Mouse (Mus musculus): Measurements from ENCODE around the gene Ferd3l.

DNA sequence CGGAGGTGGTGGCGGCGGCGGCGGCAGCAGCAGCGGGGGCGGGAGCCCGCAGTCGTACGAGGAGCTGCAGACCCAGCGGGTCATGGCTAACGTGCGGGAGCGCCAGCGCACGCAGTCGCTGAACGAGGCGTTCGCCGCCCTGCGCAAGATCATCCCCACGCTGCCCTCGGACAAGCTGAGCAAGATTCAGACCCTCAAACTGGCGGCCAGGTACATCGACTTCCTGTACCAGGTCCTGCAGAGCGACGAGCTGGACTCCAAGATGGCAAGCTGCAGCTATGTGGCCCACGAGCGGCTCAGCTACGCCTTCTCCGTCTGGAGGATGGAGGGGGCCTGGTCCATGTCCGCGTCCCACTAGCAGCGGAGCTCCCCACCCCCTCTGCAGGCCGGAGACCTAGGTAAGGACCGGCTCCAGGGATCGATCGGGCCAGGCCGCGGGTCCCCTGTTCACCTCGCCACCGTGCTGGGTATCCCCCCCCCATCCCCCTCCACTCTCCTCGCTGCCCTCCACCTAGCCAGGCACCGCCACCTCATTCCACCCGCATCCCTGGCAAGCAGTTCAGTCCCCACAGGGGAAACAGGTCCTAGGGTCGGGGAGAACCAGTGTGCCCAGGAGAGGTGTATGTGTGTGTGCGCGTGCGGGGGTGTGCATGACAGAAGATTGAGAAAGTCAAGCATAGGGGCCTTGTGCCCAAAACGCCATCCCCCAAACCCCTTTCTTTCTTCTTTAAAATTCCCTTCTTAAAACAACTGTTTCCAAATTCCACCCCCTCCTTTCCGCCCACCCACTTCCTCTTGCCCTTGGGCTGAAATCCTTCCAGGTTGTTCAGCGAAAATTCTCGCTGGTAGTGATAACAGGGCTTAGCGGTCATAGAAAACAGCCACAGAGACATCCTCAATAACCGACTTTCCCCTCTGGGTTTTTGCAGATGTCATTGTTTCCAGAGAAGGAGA, 30.3 kb downstream of the Ferd3l start:
- TF ChIP-seq EP300 (optimal IDR thresholded peaks at IDR 0.05) (no peak), CTCF (IDR thresholded peaks at IDR 0.05; ENCODE audit: low read depth) (no peak)

All from stomach, postnatal 0 days (tissue).